Mouse (Mus musculus): ENCODE measurements at regions not wholly inside any gene's neighbourhood (a gene's known extent, or its start where the extent isn't known, plus 50 kb on each side); places are given as distances from the start of the nearest gene placed in this dataset.

DNA sequence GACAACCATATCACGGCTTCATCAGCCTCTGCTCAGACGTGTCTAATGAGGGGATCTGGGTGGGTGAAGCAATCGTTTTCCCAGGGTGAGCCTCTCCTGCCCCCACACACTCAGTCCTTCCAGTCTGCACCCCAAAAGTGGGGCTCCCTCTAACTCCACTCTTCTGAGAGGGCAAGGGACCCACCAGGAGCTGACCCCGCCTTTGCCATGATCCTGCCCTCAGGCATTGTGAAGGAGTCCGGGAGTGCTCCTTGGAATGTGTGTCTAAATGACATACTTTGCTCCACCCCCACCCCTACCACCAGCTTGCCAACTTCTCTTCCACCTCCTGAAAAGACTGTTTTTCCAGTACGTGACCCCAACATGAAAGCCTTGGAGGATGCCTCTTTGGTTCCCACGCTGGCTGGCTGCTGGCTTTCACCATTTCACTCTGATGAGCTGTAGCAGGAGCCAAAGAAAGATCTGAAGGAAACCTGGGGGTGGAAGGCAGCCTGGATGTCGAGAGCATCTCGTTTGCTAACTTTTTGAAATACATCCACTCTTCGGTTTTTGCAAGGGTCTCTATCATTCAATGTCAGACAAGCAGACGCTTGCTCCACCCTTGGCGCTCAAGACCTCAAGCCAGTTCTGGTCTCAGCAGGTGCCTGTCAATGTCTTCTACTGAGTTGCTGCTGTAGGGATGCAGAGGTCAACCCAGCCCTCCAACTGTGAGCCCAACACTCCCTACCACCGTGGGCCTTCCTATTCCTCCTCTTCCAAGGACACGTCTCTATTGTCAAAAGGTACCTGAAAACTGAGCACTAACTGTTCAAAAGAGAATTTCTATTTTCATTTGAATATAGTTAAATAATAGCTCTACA is 128.8 kb upstream of the Hdac4 start:
- TF ChIP-seq EP300 (optimal IDR thresholded peaks at IDR 0.05), result no peak
- no peak for TF ChIP-seq CTCF (IDR thresholded peaks at IDR 0.05; ENCODE audit: low read depth)
